Mouse (Mus musculus) adipocyte (in vitro differentiated cells): Measurements from ENCODE around the gene Vps9d1.
A peak's percentile ranks its signal among the peaks of the same experiment; 100 is the strongest.
"Not testable (repeated sequence)": the region's sequence is repeated elsewhere in the genome, so short reads cannot be mapped to it uniquely, and the experiment has no call there.

Source experiments
- DNase-seq: peaks from one replicate; pipeline ENCODE4 v3.0.0-alpha.2; 2016; ENCODE audit warnings: low spot score

Gene Vps9d1

GRCm38 (mm10) chr8:123254099-123254885 is at the start of gene Vps9d1, which contains the start of gene Zfp276:
Vps9d1 (minus strand) TSS chr8:123254348.
Zfp276 (plus strand) TSS chr8:123254195.
- peak; percentile 74 for DNase-seq

- DNase-seq: no peak
These were observed 44.2 kb upstream of the Vps9d1 start for GRCm38 (mm10) chr8:123298301-123298700.

- peak; percentile 21 for DNase-seq
These were observed 38.6 kb upstream of the Vps9d1 start for GRCm38 (mm10) chr8:123292785-123293184.

- no peak for DNase-seq
These were observed 38.1 kb upstream of the Vps9d1 start for GRCm38 (mm10) chr8:123292281-123292680.

- DNase-seq: no peak
These were observed 37.6 kb upstream of the Vps9d1 start for GRCm38 (mm10) chr8:123291716-123292115.

- no peak for DNase-seq
These were observed 36.5 kb upstream of the Vps9d1 start for GRCm38 (mm10) chr8:123290679-123291078.

GRCm38 (mm10) chr8:123290166-123290565 is 36.0 kb upstream of the Vps9d1 start:
- peak; percentile 24 for DNase-seq

GRCm38 (mm10) chr8:123287362-123287761 is 33.2 kb upstream of the Vps9d1 start:
- no peak for DNase-seq

- DNase-seq: no peak
These were observed 30.3 kb upstream of the Vps9d1 start for GRCm38 (mm10) chr8:123284493-123284892.

GRCm38 (mm10) chr8:123283991-123284390 is 29.8 kb upstream of the Vps9d1 start:
- DNase-seq: no peak

- not testable (repeated sequence) for DNase-seq
These were observed 28.8 kb upstream of the Vps9d1 start for GRCm38 (mm10) chr8:123282994-123283393.

- no peak for DNase-seq
These were observed 26.4 kb upstream of the Vps9d1 start for GRCm38 (mm10) chr8:123280302-123281094.

GRCm38 (mm10) chr8:123279828-123280227 is 25.7 kb upstream of the Vps9d1 start:
- no peak for DNase-seq

GRCm38 (mm10) chr8:123278445-123278844 is 24.3 kb upstream of the Vps9d1 start:
- no peak for DNase-seq

GRCm38 (mm10) chr8:123275096-123275495 is 20.9 kb upstream of the Vps9d1 start:
- DNase-seq: no peak

GRCm38 (mm10) chr8:123274447-123274846 is 20.3 kb upstream of the Vps9d1 start:
- DNase-seq: no peak

GRCm38 (mm10) chr8:123271901-123272300 is 17.8 kb upstream of the Vps9d1 start:
- peak; percentile 81 for DNase-seq

GRCm38 (mm10) chr8:123271147-123271546 is 17.0 kb upstream of the Vps9d1 start:
- DNase-seq: no peak

GRCm38 (mm10) chr8:123267926-123268656 is 13.9 kb upstream of the Vps9d1 start:
- no peak for DNase-seq

- not testable (repeated sequence) for DNase-seq
These were observed 3.4 kb upstream of the Vps9d1 start for GRCm38 (mm10) chr8:123257593-123257992.

- DNase-seq: no peak
These were observed 3.0 kb upstream of the Vps9d1 start for GRCm38 (mm10) chr8:123257114-123257513.

GRCm38 (mm10) chr8:123255170-123255569 is 1.0 kb upstream of the Vps9d1 start:
- peak; percentile 18 for DNase-seq
